Mouse (Mus musculus) forebrain, embryonic 11.5 days (tissue): ENCODE data around the gene Cwc15. TPM values are rescaled to one million over a fixed set of nuclear protein-coding genes. Genes with fewer than 3 reads are reported as not detected.

ENCODE experiments used
- ATAC-seq: fragments of 200-750 bp; cut with Nextera tagmentation; replicated peaks from 2 replicates; pipeline ENCODE4 v1.8.0; 2017; ENCODE audit warnings: moderate TSS enrichment; ENCODE audit not compliant: low FRiP score
- DNase-seq: peaks from one replicate; pipeline ENCODE4 v3.0.0-alpha.2; 2017; ENCODE audit warnings: low spot score
- H3K27ac ChIP-seq: fragments of 300-500 bp; sonication (generic); 2 replicates; pipeline ENCODE4 v1.5.1; 2014; ENCODE audit warnings: low read depth, low read length
- H3K27me3 ChIP-seq: fragments of 300-500 bp; sonication (generic); 2 replicates; pipeline ENCODE4 v1.6.1; 2014; ENCODE audit warnings: mild to moderate bottlenecking, low read length, mixed read lengths; ENCODE audit not compliant: control insufficient read depth, insufficient read depth
- H3K36me3 ChIP-seq: fragments of 300-500 bp; sonication (generic); 2 replicates; pipeline ENCODE4 v1.6.1; 2014; ENCODE audit warnings: mild to moderate bottlenecking, low read length, moderate library complexity, mixed read lengths; ENCODE audit not compliant: control insufficient read depth, insufficient read depth
- H3K4me1 ChIP-seq: fragments of 300-500 bp; sonication (generic); replicated peaks from 2 replicates; pipeline ENCODE4 v1.6.1; 2014; ENCODE audit warnings: low read length, mixed read lengths; ENCODE audit not compliant: control insufficient read depth, insufficient read depth
- H3K4me2 ChIP-seq: fragments of 300-500 bp; sonication (generic); 2 replicates; pipeline ENCODE4 v1.6.1; 2014; ENCODE audit warnings: low read depth, mild to moderate bottlenecking, low read length, moderate library complexity, mixed read lengths; ENCODE audit not compliant: severe bottlenecking
- H3K4me3 ChIP-seq: fragments of 300-500 bp; sonication (generic); 2 replicates; pipeline ENCODE4 v1.5.1; 2014; ENCODE audit warnings: low read depth, low read length
- H3K9ac ChIP-seq: fragments of 300-500 bp; sonication (generic); 2 replicates; pipeline ENCODE4 v1.6.1; 2014; ENCODE audit warnings: low read length
- H3K9me3 ChIP-seq: fragments of 300-500 bp; sonication (generic); 2 replicates; pipeline ENCODE4 v1.6.1; 2016; ENCODE audit warnings: low read length, mixed read lengths; ENCODE audit not compliant: control insufficient read depth
- WGBS: fragments of 180-500 bp; shearing (Covaris S2); extraction: QIAGEN DNeasy Blood & Tissue Kit; methylation state at CpG from one replicate; pipeline ENCODE4 v1.1.7; 2014; 5-methylcytosine and 5-hydroxymethylcytosine counted together
- polyA plus RNA-seq: library from polyadenylated mRNA; unstranded; fragments of >200 nt; fragmentation: Nextera tagmentation; extraction: Ambion mirVana; gene quantifications from 2 replicates; pipeline ENCODE4 v1.2.1, GENCODE M21; 2014

Cwc15 gene
- polyA plus RNA-seq, 1 experiment from 2014 or later = 203 TPM

GRCm38 (mm10) chr9:14533659-14534058, 33.2 kb downstream of the Cwc15 start:
- Histone ChIP-seq H3K4me3 (no peak overlapping the region), H3K9ac (no peak overlapping the region), H3K36me3 (no peaks in the 10 kb centered on the region), H3K27ac (no peak overlapping the region), H3K4me1 (no peaks in the 10 kb centered on the region), H3K9me3 (no peaks in the 10 kb centered on the region), H3K27me3 (no peaks in the 10 kb centered on the region), H3K4me2 (no peak overlapping the region)
- 85% methylated on average over 2 of the region's 2 CpGs for WGBS
- ATAC-seq (no peak), DNase-seq (no peak)

- H3K27me3 ChIP-seq = no peaks in the 10 kb centered on the region
- H3K4me3 ChIP-seq = no peak overlapping the region
- no peak overlapping the region for H3K27ac ChIP-seq
- no peak overlapping the region for H3K4me2 ChIP-seq
- DNase-seq (no peak), ATAC-seq (no peak)
- WGBS = 87% methylated on average over 9 of the region's 9 CpGs
- no peaks in the 10 kb centered on the region for H3K9me3 ChIP-seq
- no peaks in the 10 kb centered on the region for H3K36me3 ChIP-seq
- H3K9ac ChIP-seq = no peak overlapping the region
- no peaks in the 10 kb centered on the region for H3K4me1 ChIP-seq
These were observed 34.5 kb downstream of the Cwc15 start for GRCm38 (mm10) chr9:14534833-14535456.

- H3K9ac ChIP-seq = no peak overlapping the region
- H3K27me3 ChIP-seq = no peaks in the 10 kb centered on the region
- H3K4me1 ChIP-seq = no peaks in the 10 kb centered on the region
- DNase-seq (no peak), ATAC-seq (no peak)
- no peak overlapping the region for H3K4me3 ChIP-seq
- H3K4me2 ChIP-seq = no peak overlapping the region
- H3K9me3 ChIP-seq = no peaks in the 10 kb centered on the region
- H3K27ac ChIP-seq = no peak overlapping the region
- 74% methylated on average over 9 of the region's 9 CpGs for whole genome bisulfite sequencing
- H3K36me3 ChIP-seq = peaks cover 7% of the 10 kb centered on the region
These were observed 43.8 kb downstream of the Cwc15 start for GRCm38 (mm10) chr9:14544034-14544757.

GRCm38 (mm10) chr9:14547584-14548365, 47.4 kb downstream of the Cwc15 start:
- ATAC-seq (no peak), DNase-seq (no peak)
- WGBS = 89% methylated on average over 12 of the region's 12 CpGs
- no peak overlapping the region for H3K9ac ChIP-seq
- H3K4me3 ChIP-seq = no peak overlapping the region
- no peaks in the 10 kb centered on the region for H3K9me3 ChIP-seq
- no peaks in the 10 kb centered on the region for H3K27me3 ChIP-seq
- H3K36me3 ChIP-seq = peaks cover 12% of the 10 kb centered on the region
- no peak overlapping the region for H3K27ac ChIP-seq
- no peaks in the 10 kb centered on the region for H3K4me1 ChIP-seq
- H3K4me2 ChIP-seq = no peak overlapping the region

- no peaks in the 10 kb centered on the region for H3K27me3 ChIP-seq
- DNase-seq = no peak
- WGBS = 83% methylated on average over 11 of the region's 11 CpGs
- peaks cover 12% of the 10 kb centered on the region for H3K36me3 ChIP-seq
- no peak overlapping the region for H3K27ac ChIP-seq
- H3K4me3 ChIP-seq = no peak overlapping the region
- no peak for ATAC-seq
- H3K4me1 ChIP-seq = no peaks in the 10 kb centered on the region
- no peak overlapping the region for H3K4me2 ChIP-seq
- no peaks in the 10 kb centered on the region for H3K9me3 ChIP-seq
- no peak overlapping the region for H3K9ac ChIP-seq
These were observed 47.9 kb downstream of the Cwc15 start for GRCm38 (mm10) chr9:14548366-14548761.

- no peaks in the 10 kb centered on the region for H3K4me1 ChIP-seq
- H3K36me3 ChIP-seq = peaks cover 3% of the 10 kb centered on the region
- no peak overlapping the region for H3K27ac ChIP-seq
- H3K4me3 ChIP-seq = no peak overlapping the region
- no peaks in the 10 kb centered on the region for H3K9me3 ChIP-seq
- H3K4me2 ChIP-seq = no peak overlapping the region
- ATAC-seq (no peak), DNase-seq (no peak)
- H3K27me3 ChIP-seq = no peaks in the 10 kb centered on the region
- WGBS = 92% methylated on average over 10 of the region's 10 CpGs
- no peak overlapping the region for H3K9ac ChIP-seq
These were observed 57.9 kb downstream of the Cwc15 start for GRCm38 (mm10) chr9:14558332-14558731.

GRCm38 (mm10) chr9:14559430-14559829, 59.0 kb downstream of the Cwc15 start:
- Histone ChIP-seq H3K4me1 (no peaks in the 10 kb centered on the region), H3K9me3 (no peaks in the 10 kb centered on the region), H3K4me3 (no peak overlapping the region), H3K36me3 (peaks cover 3% of the 10 kb centered on the region), H3K27ac (no peak overlapping the region), H3K4me2 (no peak overlapping the region), H3K27me3 (no peaks in the 10 kb centered on the region), H3K9ac (no peak overlapping the region)
- WGBS = 86% methylated on average over 10 of the region's 10 CpGs
- ATAC-seq (no peak), DNase-seq (no peak)

GRCm38 (mm10) chr9:14559996-14560395, 59.6 kb downstream of the Cwc15 start:
- Histone ChIP-seq H3K9ac (no peak overlapping the region), H3K4me3 (no peak overlapping the region), H3K4me1 (no peaks in the 10 kb centered on the region), H3K4me2 (no peak overlapping the region), H3K27me3 (no peaks in the 10 kb centered on the region), H3K36me3 (peaks cover 3% of the 10 kb centered on the region), H3K27ac (no peak overlapping the region), H3K9me3 (no peaks in the 10 kb centered on the region)
- DNase-seq = no peak
- 88% methylated on average over 9 of the region's 9 CpGs for WGBS
- no peak for ATAC-seq
